Mouse (Mus musculus) natural killer cell, adult 2 months (primary cell): ENCODE measurements at regions not wholly inside any gene's neighbourhood (a gene's known extent, or its start where the extent isn't known, plus 50 kb on each side); places are given as distances from the start of the nearest gene placed in this dataset.

Experiments used
- DNase-seq, 2 experiments: peaks; one replicate each; pipeline ENCODE4 v3.0.0; 2022; ENCODE audit warnings: low spot score in 2 of 2

DNA sequence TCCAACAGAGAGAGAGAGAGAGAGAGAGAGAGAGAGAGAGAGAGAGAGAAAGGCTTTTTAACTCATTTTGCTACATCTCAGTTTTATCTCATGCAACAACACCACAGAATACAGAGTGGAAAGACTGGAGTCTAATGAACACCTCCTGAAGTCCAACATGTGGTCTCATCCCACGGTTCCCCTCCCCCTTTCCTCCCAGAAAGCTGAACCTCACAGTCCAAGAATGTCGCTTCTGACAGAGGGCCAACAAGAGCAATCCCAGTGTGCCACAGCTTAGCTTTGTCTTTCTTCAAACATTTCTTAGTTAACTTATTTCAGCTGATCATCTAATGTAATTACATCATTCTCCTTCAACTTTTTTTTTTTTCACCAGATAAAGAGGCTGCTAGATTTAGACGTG, 180.5 kb upstream of the Egln3 start:
- no peak for DNase-seq

DNA sequence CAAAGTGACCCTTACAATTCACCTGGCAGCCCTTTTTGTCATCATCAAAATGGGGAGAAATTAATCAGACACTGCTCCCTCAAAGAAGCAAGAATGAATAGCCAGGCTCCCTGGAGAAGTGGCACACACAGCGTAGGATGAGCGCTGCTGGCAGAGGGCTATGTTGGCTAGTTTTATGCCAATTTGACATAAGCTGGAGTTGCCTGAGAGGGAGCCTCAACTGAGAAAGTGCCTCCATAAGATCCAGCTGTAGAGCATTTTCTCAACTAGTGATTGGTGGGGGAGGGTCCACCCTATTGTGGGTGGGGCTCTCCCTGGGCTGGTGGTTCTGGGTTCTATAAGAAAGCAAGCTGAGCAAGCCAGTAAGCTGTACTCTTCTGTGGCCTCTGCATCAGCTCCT, 179.3 kb upstream of the Egln3 start:
- DNase-seq = no peak

- no peak for DNase-seq
Observed at GRCm38 (mm10) chr12:54382061-54382460, 178.4 kb upstream of the Egln3 start.

DNA sequence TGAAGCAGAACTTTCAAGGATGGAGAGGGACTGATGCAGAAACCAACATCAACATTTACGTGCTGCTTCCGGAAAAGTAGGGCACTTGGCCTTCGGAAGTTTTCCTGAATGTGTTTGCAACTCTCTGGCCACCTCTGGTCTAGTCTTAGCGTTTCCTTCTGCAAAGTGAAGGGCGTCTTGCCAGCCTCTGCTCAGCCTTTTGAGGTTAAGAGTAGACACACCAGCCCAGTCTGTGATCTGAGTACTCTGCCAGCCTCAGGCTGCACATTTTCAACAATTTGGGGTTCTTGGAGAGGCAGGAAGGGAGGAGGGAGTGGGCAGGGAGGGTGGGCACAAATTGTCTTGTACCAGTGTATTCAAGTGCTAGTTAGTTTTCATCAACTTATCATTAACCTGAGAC, 176.7 kb upstream of the Egln3 start:
- no peak for DNase-seq

DNA sequence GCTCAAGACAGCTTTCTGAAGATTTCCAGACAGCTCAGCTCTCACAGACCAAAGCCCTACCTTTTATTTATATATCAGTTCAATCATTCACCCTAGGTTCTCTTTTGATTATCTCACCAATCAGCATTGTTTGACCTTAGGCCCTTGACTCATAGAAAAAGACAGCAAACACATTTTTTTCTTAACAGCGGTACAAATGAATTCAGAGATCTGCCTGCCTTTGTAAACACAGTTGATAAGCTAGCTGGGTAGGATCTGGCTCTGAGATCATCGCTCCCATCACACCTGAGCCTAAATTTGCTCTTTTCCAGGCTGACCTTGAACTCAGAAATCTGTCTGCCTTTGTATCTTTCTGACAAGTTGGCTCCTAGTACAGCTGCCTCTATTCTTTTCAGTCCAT, 174.9 kb upstream of the Egln3 start:
- no peak for DNase-seq

GRCm38 (mm10) chr12:54374060-54374459, 170.4 kb upstream of the Egln3 start:
- no peak for DNase-seq

GRCm38 (mm10) chr12:54369217-54369616, 165.6 kb upstream of the Egln3 start:
- peak; percentile 43 to 63 for DNase-seq

- no peak for DNase-seq
Observed at GRCm38 (mm10) chr12:54364381-54365095, 160.9 kb upstream of the Egln3 start.

GRCm38 (mm10) chr12:54361762-54362161, 158.1 kb upstream of the Egln3 start:
- no peak for DNase-seq

DNA sequence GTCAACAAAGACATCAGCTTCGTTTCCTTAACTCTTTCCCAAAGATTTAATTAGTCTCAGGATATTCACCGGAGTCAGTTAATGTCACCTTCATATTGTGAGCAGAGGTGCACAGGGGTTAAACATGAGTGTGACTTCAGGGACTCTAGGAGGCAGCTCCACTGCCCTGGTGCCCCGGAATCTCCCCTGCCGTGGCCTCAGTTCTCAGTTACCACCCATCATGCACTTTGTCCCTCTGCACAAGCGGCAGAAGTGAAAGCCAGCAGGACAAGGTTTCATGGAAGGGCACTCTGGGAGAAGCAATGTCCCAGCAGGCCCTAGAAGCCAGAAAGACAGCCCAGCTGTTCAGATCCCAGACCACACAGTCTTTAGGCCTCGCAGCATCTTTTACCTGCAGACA, 150.5 kb upstream of the Egln3 start:
- DNase-seq = no peak

- no peak for DNase-seq
Observed at GRCm38 (mm10) chr12:54353694-54354093, 150.0 kb upstream of the Egln3 start.

- DNase-seq = no peak
Observed at GRCm38 (mm10) chr12:54352963-54353606, 149.4 kb upstream of the Egln3 start.

GRCm38 (mm10) chr12:54350293-54350692, 146.6 kb upstream of the Egln3 start:
- no peak for DNase-seq

DNA sequence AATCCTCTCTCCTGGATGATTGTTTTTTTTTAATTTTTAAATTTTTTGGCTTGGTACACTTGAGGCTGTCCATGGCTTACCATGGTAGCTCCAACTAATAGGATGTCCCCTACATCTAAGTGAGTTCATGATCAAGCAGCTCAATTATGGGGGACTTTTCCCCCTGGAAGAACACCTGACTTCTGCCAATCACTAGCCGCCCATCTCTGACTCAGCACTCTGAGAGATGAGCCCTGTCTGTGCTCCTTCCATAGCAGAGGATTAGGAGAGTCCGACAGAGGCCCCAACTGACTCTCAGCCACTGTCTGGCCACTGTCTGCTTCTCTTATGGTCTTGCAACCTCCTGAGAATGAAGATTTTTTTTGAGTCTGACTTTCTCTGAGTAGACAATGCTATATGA, 145.7 kb upstream of the Egln3 start:
- no peak for DNase-seq

DNA sequence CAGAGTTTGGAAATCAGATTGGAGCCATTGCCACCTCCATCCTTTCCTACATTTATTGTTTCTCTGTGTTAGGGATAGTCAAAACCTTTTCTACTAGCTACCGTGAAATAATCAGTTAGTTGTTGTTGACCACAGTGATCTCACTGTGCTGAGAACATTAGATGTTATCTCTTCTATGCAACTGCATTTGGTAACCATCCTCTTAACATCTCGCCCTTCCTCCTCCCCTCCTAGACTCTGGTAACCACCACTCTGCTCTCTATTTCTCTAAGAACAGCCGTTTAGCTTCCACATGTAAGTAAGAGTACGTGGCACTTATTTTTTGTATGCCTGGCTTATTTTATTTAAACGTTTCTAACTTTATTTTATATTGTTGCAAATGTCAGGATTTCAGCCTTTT, 139.8 kb upstream of the Egln3 start:
- no peak for DNase-seq

DNA sequence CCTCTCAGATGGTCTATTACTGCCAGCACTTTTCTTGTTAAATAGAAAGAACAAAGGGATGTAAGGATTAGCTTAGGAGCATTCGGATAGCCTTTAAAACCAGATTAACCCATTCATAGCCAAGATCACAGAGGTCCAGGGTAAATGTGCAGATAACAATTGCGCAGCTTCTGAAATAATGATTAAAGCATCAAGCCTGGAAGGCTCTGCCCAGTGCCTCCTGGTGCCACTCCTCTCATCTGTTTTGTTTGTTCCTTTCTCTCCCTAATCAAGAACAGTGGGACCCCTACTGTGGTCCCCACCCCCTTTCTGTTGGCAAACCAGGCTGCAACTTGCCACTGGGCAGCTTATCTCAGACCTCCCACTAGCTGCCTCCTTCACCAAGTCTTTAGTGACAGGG, 131.8 kb upstream of the Egln3 start:
- no peak for DNase-seq

DNA sequence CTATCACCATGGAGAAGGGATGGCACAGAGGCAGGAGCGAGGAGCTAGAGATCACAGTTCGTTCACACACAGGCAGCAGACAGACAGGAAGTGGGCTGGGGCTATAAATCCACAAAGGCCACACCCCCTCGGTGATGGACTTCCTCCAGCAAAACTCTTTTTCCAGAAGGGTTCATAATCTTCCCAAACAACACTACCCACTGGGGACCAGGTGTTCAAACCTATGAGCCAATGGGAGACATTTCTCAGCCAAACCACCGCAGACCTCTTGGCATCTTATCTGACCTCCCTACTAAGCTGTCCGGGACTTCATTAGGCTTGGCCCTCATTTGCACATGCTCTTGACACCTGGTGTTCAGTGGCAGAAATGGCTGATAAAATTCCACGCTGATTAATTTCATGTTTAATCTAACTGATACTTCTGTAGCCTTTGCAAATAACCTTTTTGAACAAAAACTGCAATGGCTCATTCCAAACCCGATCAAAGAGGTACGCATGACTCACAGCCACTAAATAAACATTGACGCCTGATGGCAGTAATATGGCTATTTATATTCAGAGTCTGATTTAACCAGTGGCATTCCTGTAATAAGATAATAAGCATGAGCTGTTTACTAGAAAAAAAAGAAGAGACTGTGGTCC, 131.0 kb upstream of the Egln3 start:
- no peak for DNase-seq

- DNase-seq = no peak
Observed at GRCm38 (mm10) chr12:54333632-54334321, 130.1 kb upstream of the Egln3 start.

DNA sequence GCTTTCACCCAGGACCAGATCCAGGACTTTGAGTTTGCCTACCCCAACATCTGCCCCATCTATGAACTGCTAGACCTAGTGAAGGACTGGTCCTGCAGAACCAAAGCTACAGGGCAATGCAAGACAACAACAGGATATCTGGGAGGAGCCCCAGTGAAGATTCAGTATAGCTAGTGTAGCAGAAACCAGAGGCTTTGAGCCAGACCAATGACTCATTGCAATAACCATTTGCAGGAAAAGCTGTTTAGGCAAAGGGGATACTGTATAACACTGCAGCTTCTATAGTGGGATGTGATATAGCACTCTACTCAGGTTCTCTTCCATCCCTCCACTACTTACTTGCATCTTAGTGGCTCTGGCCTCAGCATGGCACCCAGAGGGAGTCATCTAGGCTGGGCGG, 123.8 kb upstream of the Egln3 start:
- no peak for DNase-seq

GRCm38 (mm10) chr12:54326571-54326970, 122.9 kb upstream of the Egln3 start:
- DNase-seq = no peak

DNA sequence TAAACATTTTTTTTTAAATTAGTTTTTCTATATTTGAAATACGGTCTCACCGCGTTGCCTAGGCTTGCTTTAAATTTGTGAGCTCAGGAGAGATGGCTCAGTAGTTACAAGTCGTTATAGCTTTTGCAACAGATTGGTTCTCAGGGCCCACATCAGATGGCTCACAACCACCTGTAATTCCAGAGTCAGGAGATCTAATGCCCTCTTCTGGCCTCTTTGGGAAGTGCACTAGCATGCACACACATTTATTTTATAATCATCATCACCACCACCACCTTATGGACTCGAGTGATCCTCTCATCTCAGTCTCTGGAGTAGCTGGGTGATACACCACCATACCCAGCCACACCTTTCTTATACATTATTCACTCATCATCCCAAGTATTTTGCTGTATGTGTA, 116.9 kb upstream of the Egln3 start:
- DNase-seq = no peak

GRCm38 (mm10) chr12:54316980-54317471, 113.4 kb upstream of the Egln3 start:
- DNase-seq = peak in 1 of 2 experiments; percentile 2
